Mouse (Mus musculus) bone marrow, adult 2 months (tissue): ENCODE measurements around the gene Sesn2.

ENCODE experiments used
- CTCF ChIP-seq: fragments of 200-500 bp; IDR thresholded peaks from 2 replicates; pipeline ENCODE4 v1.5.1; 2011; ENCODE audit warnings: low read length, control low read depth; ENCODE audit not compliant: control insufficient read depth, insufficient read depth
- POLR2A ChIP-seq: fragments of 200-500 bp; IDR thresholded peaks from 2 replicates; pipeline ENCODE4 v1.6.1; 2011; ENCODE audit warnings: low read depth, mild to moderate bottlenecking, control low read depth, low read length, borderline replicate concordance; ENCODE audit not compliant: control insufficient read depth

DNA sequence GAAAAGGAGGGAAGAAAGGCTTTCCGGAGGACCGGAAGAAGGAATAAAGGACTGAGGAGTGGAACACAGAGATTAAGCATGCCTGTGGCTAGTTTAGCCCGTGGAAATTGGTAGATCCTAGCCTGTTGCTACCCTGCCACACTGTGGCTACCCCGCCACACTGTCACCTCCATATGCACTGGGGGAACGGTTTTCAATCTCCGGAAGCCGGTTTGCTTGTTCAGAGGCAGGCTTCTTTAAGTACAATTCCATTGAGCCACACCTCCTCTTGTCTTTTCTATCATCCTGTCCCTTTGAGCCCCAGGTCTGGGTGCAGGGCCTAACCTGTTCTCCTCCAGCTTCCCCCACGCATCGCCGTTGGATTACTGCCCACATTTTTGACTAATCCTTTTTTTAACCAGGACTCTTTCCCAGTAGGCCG lies 14.0 kb upstream of the Sesn2 start:
- no peak for TF ChIP-seq CTCF
- no peak for TF ChIP-seq POLR2A
